Mouse (Mus musculus) myocyte (in vitro differentiated cells): ENCODE results near the gene Tle2. TPM values are rescaled to one million over a fixed set of nuclear protein-coding genes. Genes with fewer than 3 reads are reported as not detected.

Source experiments
- H3K27me3 ChIP-seq: one replicate; pipeline ENCODE4 v1.6.1; 2011; ENCODE audit not compliant: control insufficient read depth, insufficient read depth, insufficient read length
- H3K36me3 ChIP-seq: one replicate; pipeline ENCODE4 v1.6.1; 2011; ENCODE audit not compliant: control insufficient read depth, insufficient read depth
- H3K4me2 ChIP-seq: one replicate; pipeline ENCODE4 v1.6.1; 2011; ENCODE audit warnings: low read depth, control low read depth
- H3K4me3 ChIP-seq: one replicate; pipeline ENCODE4 v1.5.1; 2011; ENCODE audit warnings: mild to moderate bottlenecking, control low read depth, moderate library complexity
- H3K79me2 ChIP-seq: one replicate; pipeline ENCODE4 v1.6.1; 2011; ENCODE audit not compliant: control insufficient read depth, insufficient read depth
- H3ac ChIP-seq: one replicate; pipeline ENCODE4 v1.6.1; 2011; ENCODE audit not compliant: control insufficient read depth, insufficient read length
- CEBPB ChIP-seq: IDR thresholded peaks from 2 replicates; pipeline ENCODE4 v1.6.1; 2011; ENCODE audit warnings: mild to moderate bottlenecking, moderate library complexity; ENCODE audit not compliant: poor library complexity, insufficient read depth, severe bottlenecking
- E2F4 ChIP-seq: IDR thresholded peaks from one replicate; pipeline ENCODE4 v1.6.1; 2011; ENCODE audit warnings: mild to moderate bottlenecking, control low read depth, moderate library complexity; ENCODE audit not compliant: insufficient read depth
- MAX ChIP-seq: IDR thresholded peaks from one replicate; pipeline ENCODE4 v1.6.1; 2011; ENCODE audit warnings: low read depth, mild to moderate bottlenecking, control low read depth
- MYOD1 ChIP-seq, 3 experiments: IDR thresholded peaks; one replicate each; pipeline ENCODE4 v1.6.1; 2011; ENCODE audit warnings: control low read depth in 2 of 3, low read depth in 2 of 3, mild to moderate bottlenecking in 2 of 3, moderate library complexity in 1 of 3; ENCODE audit not compliant: insufficient read length in 2 of 3, control insufficient read depth in 1 of 3
- MYOG ChIP-seq, 3 experiments: IDR thresholded peaks; one replicate each; pipeline ENCODE4 v1.6.1; 2011; ENCODE audit warnings: control low read depth in 2 of 3, low read depth in 2 of 3, mild to moderate bottlenecking in 2 of 3; ENCODE audit not compliant: insufficient read length in 2 of 3, control insufficient read depth in 1 of 3, insufficient read depth in 1 of 3
- POLR2A ChIP-seq: IDR thresholded peaks from one replicate; pipeline ENCODE4 v1.6.1; 2011; ENCODE audit warnings: low read depth, mild to moderate bottlenecking, control low read depth, moderate library complexity; ENCODE audit not compliant: insufficient read length
- POLR2AphosphoS2 ChIP-seq: IDR thresholded peaks from one replicate; pipeline ENCODE4 v1.6.1; 2011; ENCODE audit warnings: low read depth, control low read depth; ENCODE audit not compliant: insufficient read length
- REST ChIP-seq: IDR thresholded peaks from one replicate; pipeline ENCODE4 v1.6.1; 2011; ENCODE audit warnings: mild to moderate bottlenecking, control low read depth, moderate library complexity; ENCODE audit not compliant: insufficient read depth, insufficient read length
- SRF ChIP-seq: IDR thresholded peaks from one replicate; pipeline ENCODE4 v1.6.1; 2011; ENCODE audit warnings: low read depth; ENCODE audit not compliant: control insufficient read depth, insufficient read length
- TCF12 ChIP-seq: IDR thresholded peaks from one replicate; pipeline ENCODE4 v1.6.1; 2011; ENCODE audit warnings: mild to moderate bottlenecking, control low read depth; ENCODE audit not compliant: poor library complexity, insufficient read depth, severe bottlenecking
- TCF3 ChIP-seq: IDR thresholded peaks from one replicate; pipeline ENCODE4 v1.6.1; 2011; ENCODE audit warnings: low read depth, control low read depth; ENCODE audit not compliant: insufficient read length
- USF1 ChIP-seq: IDR thresholded peaks from one replicate; pipeline ENCODE4 v1.6.1; 2011; ENCODE audit warnings: low read depth, mild to moderate bottlenecking, control low read depth, moderate library complexity
- polyA plus RNA-seq: library from polyadenylated mRNA; unstranded; fragments of >200 nt; fragmentation: generic; extraction: Trizol; gene quantifications from one replicate; pipeline ENCODE4 v1.2.1, GENCODE M21; 2012; ENCODE audit warnings: missing spikeins

Tle2 gene
- polyA plus RNA-seq, 1 experiment: 11.3 TPM

DNA sequence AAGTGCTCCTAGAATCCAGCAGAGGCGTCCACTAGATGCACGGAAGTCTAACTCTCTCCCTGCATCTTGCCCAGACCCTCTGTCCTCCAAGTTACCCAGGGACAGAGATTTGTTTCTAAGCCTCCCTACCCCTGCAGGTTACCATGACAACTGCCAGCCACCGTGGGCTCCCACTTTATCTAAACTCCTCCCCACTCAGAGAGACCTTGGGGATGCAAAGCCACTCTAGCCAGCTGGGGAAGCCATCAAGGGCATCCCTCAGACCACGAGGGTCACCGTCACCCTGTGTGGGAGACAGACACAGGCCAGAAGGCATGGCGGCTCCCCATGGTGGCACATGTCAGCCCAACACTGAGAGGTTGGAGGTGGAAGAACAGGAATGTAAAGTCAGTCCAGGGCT is 9.0 kb downstream of the Tle2 start:
- no peaks in the 10 kb centered on the region for H3K79me2 ChIP-seq
- no peak overlapping the region for H3K4me3 ChIP-seq
- TF ChIP-seq E2F4 (no peak), TCF12 (no peak), REST (no peak), USF1 (no peak), CEBPB (no peak), MYOD1 (IDR thresholded peaks at IDR 0.05; ENCODE audit: control insufficient read depth in 1 of 3, insufficient read length in 2 of 3, low read depth in 2 of 3) (no peak), POLR2AphosphoS2 (no peak), MAX (no peak), POLR2A (no peak), MYOG (IDR thresholded peaks at IDR 0.05; ENCODE audit: control insufficient read depth in 1 of 3, insufficient read depth in 1 of 3, insufficient read length in 2 of 3, low read depth in 2 of 3) (no peak), TCF3 (no peak), SRF (no peak)
- no peak overlapping the region for H3K4me2 ChIP-seq
- no peaks in the 10 kb centered on the region for H3K27me3 ChIP-seq
- no peaks in the 10 kb centered on the region for H3K36me3 ChIP-seq
- H3ac ChIP-seq: no peak overlapping the region

DNA sequence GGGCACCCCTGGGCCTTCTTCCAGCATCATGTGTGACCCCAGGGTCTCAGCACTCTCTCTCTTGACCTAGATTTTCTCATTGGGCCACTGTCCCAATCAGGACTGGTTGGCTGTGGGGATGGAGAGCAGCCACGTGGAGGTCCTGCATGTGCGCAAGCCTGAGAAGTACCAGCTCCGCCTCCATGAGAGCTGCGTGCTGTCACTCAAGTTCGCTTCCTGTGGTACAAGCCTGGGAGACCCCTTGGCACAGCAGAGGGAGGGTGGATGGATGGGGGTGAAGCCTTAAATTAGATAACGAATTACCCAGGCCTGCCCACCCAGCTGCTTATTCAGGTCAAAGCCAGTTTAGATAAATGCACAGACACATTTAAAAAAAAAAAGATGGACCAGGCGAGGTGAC is 14.4 kb downstream of the Tle2 start:
- no peak overlapping the region for H3ac ChIP-seq
- H3K4me3 ChIP-seq: no peak overlapping the region
- H3K27me3 ChIP-seq: no peaks in the 10 kb centered on the region
- TF ChIP-seq USF1: no peak
- TF ChIP-seq TCF12: no peak
- TF ChIP-seq POLR2A: no peak
- no peak for TF ChIP-seq SRF
- TF ChIP-seq POLR2AphosphoS2: no peak
- TF ChIP-seq MYOG (IDR thresholded peaks at IDR 0.05; ENCODE audit: control insufficient read depth in 1 of 3, insufficient read depth in 1 of 3, insufficient read length in 2 of 3, low read depth in 2 of 3): no peak
- no peak for TF ChIP-seq CEBPB
- no peak for TF ChIP-seq MYOD1 (IDR thresholded peaks at IDR 0.05; ENCODE audit: control insufficient read depth in 1 of 3, insufficient read length in 2 of 3, low read depth in 2 of 3)
- no peak for TF ChIP-seq E2F4
- no peak for TF ChIP-seq REST
- TF ChIP-seq MAX: no peak
- no peak for TF ChIP-seq TCF3
- no peak overlapping the region for H3K4me2 ChIP-seq
- no peaks in the 10 kb centered on the region for H3K79me2 ChIP-seq
- no peaks in the 10 kb centered on the region for H3K36me3 ChIP-seq

DNA sequence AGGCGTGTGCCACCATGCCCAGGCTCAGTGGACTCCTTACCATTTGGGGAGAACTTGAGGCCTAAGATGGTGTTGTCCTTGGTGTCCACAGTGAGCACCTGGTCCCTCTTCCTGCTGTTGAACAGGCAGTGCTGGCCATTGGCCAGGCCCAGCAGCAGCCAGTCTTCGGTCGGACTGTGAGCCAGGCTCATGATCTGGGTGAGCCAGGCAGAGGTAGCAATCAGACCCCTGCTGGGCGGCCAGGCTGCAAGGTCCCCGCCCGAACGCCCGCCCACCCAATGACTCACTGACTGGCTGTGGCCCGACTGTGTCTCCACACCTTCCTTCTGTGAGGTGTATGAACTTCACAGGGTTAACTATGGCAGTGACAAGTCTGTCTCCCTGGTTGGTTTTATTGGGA is 17.5 kb downstream of the Tle2 start:
- H3K27me3 ChIP-seq: no peaks in the 10 kb centered on the region
- no peaks in the 10 kb centered on the region for H3K79me2 ChIP-seq
- no peak overlapping the region for H3K4me2 ChIP-seq
- no peak overlapping the region for H3K4me3 ChIP-seq
- H3ac ChIP-seq: no peak overlapping the region
- no peaks in the 10 kb centered on the region for H3K36me3 ChIP-seq
- TF ChIP-seq E2F4 (no peak), MAX (no peak), MYOD1 (IDR thresholded peaks at IDR 0.05; ENCODE audit: control insufficient read depth in 1 of 3, insufficient read length in 2 of 3, low read depth in 2 of 3) (no peak), CEBPB (no peak), TCF3 (no peak), MYOG (IDR thresholded peaks at IDR 0.05; ENCODE audit: control insufficient read depth in 1 of 3, insufficient read depth in 1 of 3, insufficient read length in 2 of 3, low read depth in 2 of 3) (no peak), USF1 (no peak)

DNA sequence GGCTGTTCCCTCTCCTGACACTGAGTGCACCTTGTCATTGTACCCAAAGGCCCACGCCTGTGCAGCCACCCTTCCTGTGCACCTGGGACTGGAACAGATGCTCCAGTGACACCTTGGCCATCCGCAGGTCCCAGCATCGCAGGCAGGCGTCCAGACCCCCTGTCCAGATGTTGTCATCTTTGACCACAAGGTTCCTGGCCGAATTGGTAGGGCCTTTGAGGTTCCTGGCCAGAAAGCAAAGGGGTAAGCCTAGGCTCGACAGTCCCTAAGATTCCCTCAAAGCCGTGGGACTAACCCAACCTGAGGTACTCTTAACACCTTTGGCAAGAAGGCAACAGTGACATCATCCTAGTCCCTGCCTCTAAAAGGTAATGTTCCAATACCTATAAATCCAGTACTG is 18.3 kb downstream of the Tle2 start:
- no peaks in the 10 kb centered on the region for H3K36me3 ChIP-seq
- no peak overlapping the region for H3K4me3 ChIP-seq
- H3K27me3 ChIP-seq: no peaks in the 10 kb centered on the region
- H3K4me2 ChIP-seq: no peak overlapping the region
- H3ac ChIP-seq: no peak overlapping the region
- no peak for TF ChIP-seq CEBPB
- TF ChIP-seq USF1: no peak
- TF ChIP-seq MYOG (IDR thresholded peaks at IDR 0.05; ENCODE audit: control insufficient read depth in 1 of 3, insufficient read depth in 1 of 3, insufficient read length in 2 of 3, low read depth in 2 of 3): no peak
- TF ChIP-seq TCF12: no peak
- TF ChIP-seq MYOD1 (IDR thresholded peaks at IDR 0.05; ENCODE audit: control insufficient read depth in 1 of 3, insufficient read length in 2 of 3, low read depth in 2 of 3): no peak
- no peak for TF ChIP-seq SRF
- no peak for TF ChIP-seq POLR2AphosphoS2
- TF ChIP-seq REST: no peak
- no peak for TF ChIP-seq TCF3
- TF ChIP-seq E2F4: no peak
- H3K79me2 ChIP-seq: no peaks in the 10 kb centered on the region

DNA sequence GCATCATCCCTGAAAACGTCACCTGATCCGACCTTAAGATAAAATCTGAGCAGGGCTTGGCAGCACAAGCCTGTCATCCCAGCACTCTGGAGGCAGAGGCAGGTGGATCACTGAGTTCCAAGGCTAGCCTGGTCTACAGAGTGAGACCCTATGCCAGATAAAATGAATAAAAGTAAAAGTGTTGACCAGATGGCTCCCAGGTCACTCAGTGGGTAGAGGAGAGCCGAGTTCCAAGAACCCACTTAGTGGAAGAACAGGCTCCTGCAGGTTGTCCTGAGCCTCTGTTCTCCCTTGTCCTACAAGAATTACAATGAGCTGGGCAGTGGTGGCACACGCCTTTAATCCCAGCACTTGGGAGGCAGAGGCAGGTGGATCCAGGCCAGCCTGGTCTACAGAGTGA is 18.9 kb downstream of the Tle2 start:
- H3ac ChIP-seq: no peak overlapping the region
- no peak for TF ChIP-seq POLR2AphosphoS2
- TF ChIP-seq TCF12: no peak
- TF ChIP-seq E2F4: no peak
- TF ChIP-seq TCF3: no peak
- no peak for TF ChIP-seq MAX
- TF ChIP-seq POLR2A: no peak
- no peak for TF ChIP-seq MYOG (IDR thresholded peaks at IDR 0.05; ENCODE audit: control insufficient read depth in 1 of 3, insufficient read depth in 1 of 3, insufficient read length in 2 of 3, low read depth in 2 of 3)
- TF ChIP-seq MYOD1 (IDR thresholded peaks at IDR 0.05; ENCODE audit: control insufficient read depth in 1 of 3, insufficient read length in 2 of 3, low read depth in 2 of 3): no peak
- TF ChIP-seq CEBPB: no peak
- no peak for TF ChIP-seq REST
- TF ChIP-seq SRF: no peak
- TF ChIP-seq USF1: no peak
- no peak overlapping the region for H3K4me3 ChIP-seq
- no peaks in the 10 kb centered on the region for H3K27me3 ChIP-seq
- H3K79me2 ChIP-seq: no peaks in the 10 kb centered on the region
- no peaks in the 10 kb centered on the region for H3K36me3 ChIP-seq
- no peak overlapping the region for H3K4me2 ChIP-seq
